Mouse (Mus musculus) naive thymus-derived CD4-positive, alpha-beta T cell, adult 2 months (primary cell): Measurements from ENCODE around the gene Gm10306.

Experiments used
- DNase-seq: peaks from one replicate; pipeline ENCODE4 v3.0.0-alpha.2; 2011; ENCODE audit warnings: low read depth

The Gm10306 gene

DNA sequence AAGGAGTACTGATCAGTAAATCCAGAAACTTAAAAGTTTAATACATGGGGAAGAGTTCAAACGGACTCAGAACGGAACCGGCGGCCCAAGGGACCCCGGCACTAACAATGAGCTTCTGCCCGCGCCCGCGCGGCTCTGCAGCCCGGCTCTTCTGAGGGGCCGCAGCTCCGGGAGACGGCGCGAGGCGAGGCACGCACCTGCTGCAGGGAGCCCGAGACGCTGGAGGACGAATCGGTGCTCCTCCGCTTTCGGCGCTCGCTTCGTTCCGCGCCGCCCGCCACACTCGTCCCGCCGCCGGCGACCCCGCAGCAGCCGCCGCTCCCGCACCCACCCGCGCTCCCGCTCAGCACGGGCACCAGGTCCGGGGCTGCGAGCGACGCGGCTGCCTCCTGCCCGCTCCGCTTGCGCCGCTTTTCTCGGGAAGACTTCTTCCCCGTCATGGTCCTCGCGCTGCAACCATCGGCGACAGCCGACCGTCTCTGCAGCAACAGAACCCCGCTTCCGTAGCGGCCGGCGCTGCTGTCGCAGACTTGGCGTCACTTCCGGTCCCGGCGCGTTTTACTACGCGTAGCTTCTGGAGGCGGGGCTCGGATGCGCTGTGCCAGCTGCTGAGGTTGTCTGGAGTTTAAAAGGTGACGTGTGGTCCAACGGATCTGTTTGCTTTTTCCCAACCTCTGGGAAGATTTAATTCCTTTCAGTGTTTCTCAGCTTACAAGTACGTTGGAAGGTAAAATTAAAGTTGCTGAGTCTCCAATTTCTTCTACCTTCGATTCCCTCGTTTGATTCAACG lies at the start of gene Gm10306, which contains the start of gene Caap1:
TSS of gene Gm10306 (plus strand) at position 282 of the 790 bp plus-strand sequence.
TSS of gene Caap1 (minus strand) at position 532 of the 790 bp plus-strand sequence.
- DNase-seq: peak; percentile 95

DNA sequence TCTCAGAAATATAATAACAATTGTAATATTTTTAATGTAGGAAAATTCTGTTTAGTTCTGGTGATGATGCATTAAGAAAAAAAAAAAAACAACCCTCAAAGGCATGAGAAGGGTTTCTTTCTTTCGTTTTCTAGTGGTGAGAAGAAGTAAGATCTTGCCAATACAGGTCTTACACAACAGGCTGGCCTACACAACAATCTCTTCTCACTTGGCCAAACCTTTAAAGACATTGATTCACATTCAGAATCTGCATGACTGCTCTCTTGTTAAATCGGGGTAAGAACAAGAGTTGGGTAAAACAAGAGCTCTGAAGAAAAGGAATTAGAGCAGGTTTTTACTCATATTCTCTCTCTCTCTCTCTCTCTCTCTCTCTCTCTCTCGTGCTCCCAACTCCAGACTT lies 41.0 kb upstream of the Gm10306 start:
- no peak for DNase-seq

GRCm38 (mm10) chr4:94517631-94518030 lies 38.7 kb upstream of the Gm10306 start:
- DNase-seq: peak; percentile 63

DNA sequence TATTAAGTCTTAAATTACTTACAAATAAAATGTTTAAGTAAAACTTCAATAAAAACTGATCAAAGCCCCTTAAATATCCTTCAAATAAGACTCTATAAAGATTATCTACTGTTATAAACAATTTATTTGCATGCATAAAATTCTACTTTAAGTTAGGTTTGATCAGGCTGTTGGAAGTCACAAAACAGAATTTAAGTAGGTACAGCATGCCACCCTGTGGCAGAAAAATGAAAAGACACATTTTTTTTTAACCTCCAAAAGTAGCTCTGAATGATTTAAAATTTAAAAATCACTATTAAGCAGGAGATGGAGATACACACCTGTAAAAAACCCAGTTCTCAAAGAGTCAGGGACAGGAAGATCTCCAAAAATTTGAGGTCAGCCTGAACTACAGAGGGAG lies 33.0 kb upstream of the Gm10306 start:
- peak; percentile 17 for DNase-seq

GRCm38 (mm10) chr4:94529448-94529847 lies 26.9 kb upstream of the Gm10306 start:
- no peak for DNase-seq

GRCm38 (mm10) chr4:94533205-94533604 lies 23.1 kb upstream of the Gm10306 start:
- DNase-seq: no peak

DNA sequence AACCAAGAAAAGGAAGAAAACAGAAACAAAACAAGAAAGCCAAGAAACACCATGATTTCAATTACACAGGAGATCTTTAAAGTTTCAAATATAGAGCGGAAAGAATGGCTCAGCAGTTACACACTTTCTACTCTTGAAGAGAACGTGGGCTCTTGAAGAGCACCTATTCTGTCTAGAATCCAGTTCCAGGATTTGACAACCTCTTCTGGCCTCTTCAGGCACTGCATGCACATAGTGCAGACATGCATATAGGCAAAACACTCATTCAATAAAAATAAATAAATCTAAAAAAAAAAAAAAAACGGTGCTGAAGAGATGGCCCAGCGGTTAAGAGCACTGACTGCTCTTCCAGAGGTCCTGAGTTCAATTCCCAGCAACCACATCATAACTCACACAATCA lies 13.3 kb upstream of the Gm10306 start:
- no peak for DNase-seq

GRCm38 (mm10) chr4:94544321-94544720 lies 12.0 kb upstream of the Gm10306 start:
- no peak for DNase-seq

DNA sequence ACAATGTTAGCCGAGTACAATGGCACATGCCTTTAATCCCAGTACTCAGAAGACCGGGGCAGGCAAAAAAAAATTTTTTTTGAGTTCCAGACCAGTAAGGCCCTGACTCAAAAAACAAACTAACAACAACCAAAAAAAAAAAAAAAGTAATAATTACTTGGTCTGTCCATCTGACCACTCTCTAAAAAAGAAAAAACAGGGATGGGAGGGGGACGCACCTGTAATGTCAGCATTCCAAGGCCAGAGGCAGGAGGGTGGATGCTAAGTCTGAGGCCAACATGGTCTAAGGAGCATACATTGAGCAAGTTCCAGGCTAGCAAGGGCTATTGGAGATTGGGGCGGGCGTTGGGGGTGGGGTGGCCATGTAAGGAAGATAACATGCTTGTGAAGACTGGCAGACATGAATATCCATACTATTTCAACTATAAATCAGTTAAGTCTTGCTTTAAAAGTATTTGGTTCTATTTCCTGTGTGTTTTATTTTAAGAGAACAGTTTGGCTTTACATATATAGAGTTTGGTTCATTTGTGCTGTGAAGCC lies 1.3 kb upstream of the Gm10306 start:
- DNase-seq: no peak

DNA sequence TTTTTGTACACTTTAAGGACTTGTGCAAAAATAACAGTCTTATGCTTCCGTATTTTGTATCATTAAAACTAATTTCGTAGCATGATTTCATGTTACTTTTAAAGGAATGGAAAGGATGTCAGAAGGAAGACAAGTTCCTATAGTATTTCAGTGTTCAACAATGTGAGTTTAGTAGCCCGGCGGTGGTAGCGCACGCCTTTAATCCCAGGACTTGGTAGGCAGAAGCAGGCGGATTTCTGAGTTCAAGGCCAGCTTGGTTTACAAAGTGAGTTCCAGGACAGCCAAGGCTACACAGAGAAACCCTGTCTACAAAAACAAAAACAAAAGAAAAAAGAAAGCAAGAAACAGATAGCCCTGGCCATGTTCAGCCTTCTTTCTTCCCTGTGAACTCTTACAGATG lies 799 bp downstream of the Gm10306 start:
- no peak for DNase-seq

DNA sequence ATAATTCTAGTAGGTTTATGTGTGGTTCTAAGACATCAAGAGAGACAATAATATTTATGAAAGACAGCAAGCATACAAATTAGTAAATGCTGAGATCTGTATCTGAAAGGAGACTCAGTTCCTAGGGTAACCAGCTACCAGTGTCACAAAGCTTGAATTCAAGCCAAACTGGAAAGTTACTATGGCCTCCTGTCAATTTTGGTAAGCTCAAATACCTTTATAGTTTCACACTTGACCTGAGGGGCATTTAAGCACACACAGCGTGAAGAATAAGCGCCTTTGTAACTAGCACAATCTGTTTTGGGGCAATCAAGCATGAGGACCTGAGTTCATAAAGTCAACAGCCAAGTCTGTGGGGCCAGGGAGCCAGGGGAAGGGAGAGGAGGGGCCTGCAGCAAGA lies 2.9 kb downstream of the Gm10306 start:
- DNase-seq: no peak

DNA sequence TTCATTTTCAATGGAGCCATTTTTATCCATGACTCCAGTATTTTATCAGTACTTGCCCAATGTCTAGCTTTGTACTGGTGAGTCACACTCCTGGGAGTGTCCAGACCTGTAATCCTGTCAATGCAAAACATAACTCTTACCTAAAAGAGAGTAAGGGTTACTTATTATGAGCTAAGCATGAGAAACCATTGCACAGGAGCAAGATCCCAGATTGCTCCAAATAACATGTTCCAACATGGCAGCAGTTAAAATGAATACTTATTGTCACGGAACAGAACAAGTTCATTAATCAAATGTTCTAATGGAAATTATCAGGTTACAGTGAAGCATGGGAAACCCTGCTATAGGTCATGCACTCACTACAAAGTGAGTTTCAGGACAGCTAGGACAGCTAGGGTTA lies 4.0 kb downstream of the Gm10306 start:
- DNase-seq: no peak

DNA sequence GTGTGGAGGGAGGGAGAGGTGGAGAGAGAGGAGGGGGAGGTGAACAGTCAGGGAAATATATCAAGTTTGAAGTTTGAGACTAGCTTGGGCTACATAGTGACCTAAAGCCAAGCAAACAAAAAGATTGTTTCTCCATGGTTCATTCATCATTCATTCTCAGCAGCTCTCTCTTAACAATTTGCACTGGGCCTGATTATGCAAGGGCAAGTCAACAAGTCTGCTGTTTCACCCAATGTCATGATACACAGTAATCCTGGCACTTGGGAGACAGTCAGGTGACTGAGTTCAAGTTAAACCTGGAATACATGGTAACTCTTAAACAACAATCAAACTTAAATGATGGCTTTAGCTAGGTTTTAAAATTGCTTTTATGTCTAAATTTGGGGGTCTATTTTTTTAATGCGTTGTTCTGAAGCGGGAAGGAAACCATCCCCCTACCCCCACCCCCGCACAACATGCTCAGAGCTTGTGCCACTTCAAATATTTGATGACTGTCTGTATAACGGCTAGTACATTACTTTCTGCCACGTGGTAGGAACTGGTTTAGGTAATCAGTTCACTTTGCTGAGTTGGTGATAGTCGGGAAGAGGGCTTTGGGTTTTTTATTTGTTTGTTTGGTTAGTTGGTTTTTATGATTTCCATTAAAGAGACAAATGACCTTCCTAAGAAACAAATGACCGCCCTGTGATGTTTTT lies 5.8 kb downstream of the Gm10306 start:
- no peak for DNase-seq

GRCm38 (mm10) chr4:94564297-94564696 lies 8.0 kb downstream of the Gm10306 start:
- no peak for DNase-seq

GRCm38 (mm10) chr4:94572677-94573076 lies 16.3 kb downstream of the Gm10306 start:
- DNase-seq: no peak

DNA sequence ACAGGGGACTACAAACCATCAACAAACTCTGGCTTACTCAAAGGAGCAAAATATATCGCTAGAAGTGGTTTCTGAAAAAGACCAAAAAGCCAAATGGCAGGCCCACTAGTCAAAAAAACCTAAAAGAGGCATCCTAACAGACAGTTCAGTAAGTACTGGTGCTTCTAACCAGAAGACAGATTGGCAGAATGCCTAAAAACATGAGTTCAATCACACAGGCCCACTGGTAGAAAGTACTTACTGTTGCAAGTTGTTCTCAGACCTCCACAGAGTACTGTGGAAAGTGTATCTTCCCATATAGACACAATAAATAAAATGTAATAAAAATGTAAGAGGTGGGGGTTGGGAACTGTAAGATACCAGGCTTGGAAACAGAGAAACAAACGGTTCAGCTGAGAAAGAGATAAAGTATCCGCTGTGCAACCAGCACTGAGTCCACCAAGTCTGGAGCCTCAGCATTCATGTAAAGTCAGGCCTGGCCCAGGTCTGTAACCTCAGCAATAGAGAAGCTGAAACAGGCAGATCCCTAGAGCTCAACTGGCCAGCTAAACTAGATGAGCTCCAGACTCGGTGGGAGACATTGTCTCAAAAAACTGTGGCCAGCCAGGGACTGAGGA lies 35.5 kb downstream of the Gm10306 start:
- DNase-seq: no peak

DNA sequence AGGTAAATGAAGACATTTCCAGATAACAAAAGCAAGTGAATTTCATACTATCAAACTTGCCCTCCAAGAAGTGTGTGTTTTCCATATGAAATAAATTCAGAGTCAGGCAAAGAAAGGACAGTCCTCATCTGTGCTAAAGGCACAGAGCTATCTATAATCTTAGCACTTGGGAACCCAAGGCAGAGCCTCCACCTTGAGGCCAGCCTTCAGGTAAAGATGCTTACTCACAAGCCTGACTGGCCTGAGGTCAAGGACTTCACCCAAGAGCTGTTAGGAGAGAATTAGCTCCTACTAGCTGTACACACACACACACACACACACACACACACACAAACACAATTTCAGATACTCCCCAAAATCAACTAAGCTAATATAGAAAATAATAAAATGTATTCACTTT lies 36.4 kb downstream of the Gm10306 start:
- no peak for DNase-seq

DNA sequence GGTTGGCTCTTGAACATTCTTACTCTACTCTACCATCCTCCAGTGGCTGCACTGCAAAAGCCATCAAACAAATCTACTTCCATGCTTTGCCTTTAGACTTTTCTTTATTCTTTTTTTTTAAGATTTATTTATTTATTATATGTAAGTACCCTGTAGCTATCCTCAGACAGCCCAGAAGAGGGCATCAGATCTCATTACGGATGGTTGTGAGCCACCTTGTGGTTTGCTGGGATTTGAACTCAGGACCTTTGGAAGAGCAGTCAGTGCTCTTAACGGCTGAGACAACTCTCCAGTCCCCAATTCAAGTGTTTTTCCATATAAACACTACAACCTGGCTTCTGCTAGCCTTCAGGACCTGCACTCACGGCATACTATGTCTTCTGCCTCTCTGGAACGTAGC lies 45.0 kb downstream of the Gm10306 start:
- peak; percentile 24 for DNase-seq

- DNase-seq: no peak
These were observed 46.2 kb downstream of the Gm10306 start for GRCm38 (mm10) chr4:94602496-94603030.

DNA sequence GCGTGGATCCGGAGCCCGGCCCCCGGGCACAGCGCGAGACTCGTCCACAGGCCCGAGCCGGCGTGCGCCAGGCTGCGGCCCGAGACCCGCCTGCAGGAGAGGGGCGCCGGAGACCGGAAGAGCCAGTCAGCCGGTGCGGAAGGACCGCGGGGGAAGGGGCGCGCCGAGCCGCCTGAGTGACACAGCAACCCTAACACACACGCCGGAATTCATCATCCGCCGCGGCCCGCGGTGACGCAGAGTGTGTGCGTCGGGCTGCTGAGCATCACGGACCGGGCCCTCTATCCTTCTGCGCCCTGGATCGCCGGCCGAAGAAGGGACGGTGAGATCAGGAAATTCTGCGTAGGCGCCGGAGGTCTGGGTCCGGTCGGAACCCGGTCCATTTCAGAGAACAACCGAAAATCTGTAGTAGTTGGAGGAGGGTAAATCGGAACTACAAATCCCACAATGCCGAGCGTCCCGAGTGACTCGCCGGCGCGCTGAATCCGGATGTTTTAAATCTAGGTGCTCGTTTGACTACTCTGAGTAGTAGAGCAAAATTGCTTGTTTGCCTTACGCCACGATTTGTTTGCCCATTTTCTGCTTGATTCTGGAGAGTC lies 46.8 kb downstream of the Gm10306 start, which contains the start of gene Plaa:
TSS of gene Plaa (minus strand) at position 214 of the 599 bp plus-strand sequence.
- DNase-seq: peak; percentile 93

DNA sequence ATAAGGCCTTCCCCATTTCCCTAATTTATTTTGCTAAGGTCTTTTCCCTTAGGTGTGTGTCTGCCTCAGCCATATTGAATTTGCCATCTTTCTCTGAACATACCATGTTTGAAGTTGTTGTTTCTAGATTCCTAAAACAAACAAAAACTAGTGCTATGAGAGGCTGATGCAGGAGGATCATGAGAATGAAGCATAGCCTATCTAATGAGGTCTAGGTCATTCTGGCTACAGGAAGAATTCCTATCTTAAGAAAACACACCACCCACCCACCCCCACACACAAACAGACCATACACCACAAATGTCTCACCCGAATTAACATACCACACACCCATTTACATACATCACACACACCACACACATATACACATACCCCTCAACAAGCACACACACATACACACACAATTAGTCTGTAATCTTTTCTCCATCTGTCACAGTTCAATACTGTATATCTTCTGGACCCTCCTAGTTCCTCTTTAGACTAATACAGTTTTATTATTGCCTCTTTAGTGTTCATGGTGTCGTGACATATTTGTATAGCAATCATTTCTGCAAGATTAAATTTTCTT lies 48.2 kb downstream of the Gm10306 start:
- DNase-seq: no peak

DNA sequence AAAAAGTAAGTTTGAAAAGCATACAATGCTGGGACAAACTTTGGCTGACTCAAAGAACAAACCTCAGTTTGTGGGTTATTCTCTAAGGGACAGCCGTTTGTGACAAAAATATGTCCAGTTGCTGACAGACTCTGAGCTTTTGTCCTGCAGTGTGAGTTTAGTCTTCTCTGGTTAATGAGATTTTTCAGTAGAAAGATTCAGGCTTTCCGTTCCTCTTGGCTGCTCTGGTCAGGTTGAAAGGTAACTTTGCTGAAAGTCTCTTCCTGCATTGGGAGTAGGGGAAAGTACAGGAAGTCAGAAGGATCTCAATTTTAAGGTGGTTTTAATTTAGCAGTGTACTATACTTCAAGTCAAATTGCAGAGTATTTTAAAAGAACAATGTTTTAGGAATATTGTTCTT lies 49.2 kb downstream of the Gm10306 start:
- DNase-seq: no peak
